Comparison of ENCODE assay signal across 8 mouse cellular contexts in genomic region chr4:141874601-141875460, GRCm38 (mm10). TPM values are rescaled to one million over a fixed set of nuclear protein-coding genes. Genes with fewer than 3 reads are reported as not detected.
A peak's percentile ranks its signal among the peaks of the same experiment; 100 is the strongest.
DNase-seq lines count a peak whose midpoint lies in the region; ATAC-seq lines count a peak whose summit lies in the region.

Gene Efhd2, minus strand, starts transcription at chr4:141874920.

- no peaks in the 10 kb centered on the region for H3K9me3 ChIP-seq in hindbrain, embryonic 12.5 days (replicated peaks)

- peak; percentile 92 for ATAC-seq in hindbrain, embryonic 12.5 days (ENCODE audit: low FRiP score)

- under 1% methylated on average over 73 of the region's 73 CpGs for WGBS in hindbrain, embryonic 12.5 days
- under 1% methylated on average over 72 of the region's 73 CpGs for WGBS in macrophage (ENCODE audit: missing documents)

- no peaks in the 10 kb centered on the region for H3K36me3 ChIP-seq in hindbrain, embryonic 12.5 days
- no peaks in the 10 kb centered on the region for H3K36me3 ChIP-seq in macrophage (ENCODE audit: inconsistent target)

- H3K27ac ChIP-seq in hindbrain, embryonic 12.5 days, result peak within 1 kb of the TSS; percentile 70
- H3K27ac ChIP-seq in macrophage, result peak within 1 kb of the TSS; percentile 99

- 0 out of 2 replicates have a peak, but pooled peaks cover 3% of the 10 kb centered on the region for H3K27me3 ChIP-seq in hindbrain, embryonic 12.5 days

- H3K4me1 ChIP-seq in hindbrain, embryonic 12.5 days, result peaks cover 49% of the 10 kb centered on the region

- DNase-seq in R1 (ENCODE audit: low read depth, low spot score), result peak; percentile 96
- DNase-seq in cerebellum, adult 9-11 months, result peak; percentile 82
- peak; percentile 74 to 80 for DNase-seq in frontal cortex, postnatal 10 days (ENCODE audit: low spot score in 2 of 2)
- peak; percentile 78 to 81 for DNase-seq in layer of hippocampus, postnatal 36 days
- DNase-seq in right cerebral cortex, adult 2 months (ENCODE audit: low spot score in 2 of 2), result peak; percentile 72 to 75
- DNase-seq in urinary bladder, postnatal 4 days (ENCODE audit: low spot score in 2 of 2), result peak; percentile 73 to 82

- H3K4me3 ChIP-seq in hindbrain, embryonic 12.5 days, result peak within 1 kb of the TSS; percentile 73
- H3K4me3 ChIP-seq in macrophage (ENCODE audit: inconsistent target), result peak within 1 kb of the TSS; percentile 99

- peak within 1 kb of the TSS; percentile 86 for H3K9ac ChIP-seq in hindbrain, embryonic 12.5 days

- H3K79me2 ChIP-seq in macrophage (ENCODE audit: inconsistent target), result peaks cover 47% of the 10 kb centered on the region

- H3K4me2 ChIP-seq in hindbrain, embryonic 12.5 days (replicated peaks), result peak within 1 kb of the TSS; percentile 79

RNA-seq across cellular contexts. Expression of gene Efhd2, which starts in this region (rescaled TPM):
- polyA plus RNA-seq in hindbrain, embryonic 12.5 days (2016; fragmentation: Nextera tagmentation; extraction: Ambion mirVana), result 79.7 and 83.8 TPM in 2 replicates
- 100 to 1,000 TPM; 135 to 143 TPM for total RNA-seq in layer of hippocampus, postnatal 36 days (2021)
- total RNA-seq in macrophage (2018; cell fraction: chromatin; rRNA removed), result 100 to 1,000 TPM in 19 of 26 experiments, 10 to 100 TPM in 7; 72.5 to 159 (median 125) TPM
- 100 to 1,000 TPM; 542 to 790 (median 645) TPM for total RNA-seq in macrophage (2018; cell fraction: cytosol; rRNA removed)
- 100 to 1,000 TPM; 163 to 462 (median 284) TPM for total RNA-seq in macrophage (2018; cell fraction: nucleus; rRNA removed)
- 472 to 767 TPM (median 504 TPM) in 3 replicates for polyA plus RNA-seq in macrophage (2018)

Comparison
In these comparisons a context has a peak if more than half of its experiments do, and no peak if none do; other contexts are left out.
1. Peak in every context shown above with its lines: DNase-seq, ATAC-seq, H3K4me3 ChIP-seq and H3K27ac ChIP-seq.